Mouse (Mus musculus): ENCODE results near the gene Lcn11.

The Lcn11 gene

DNA sequence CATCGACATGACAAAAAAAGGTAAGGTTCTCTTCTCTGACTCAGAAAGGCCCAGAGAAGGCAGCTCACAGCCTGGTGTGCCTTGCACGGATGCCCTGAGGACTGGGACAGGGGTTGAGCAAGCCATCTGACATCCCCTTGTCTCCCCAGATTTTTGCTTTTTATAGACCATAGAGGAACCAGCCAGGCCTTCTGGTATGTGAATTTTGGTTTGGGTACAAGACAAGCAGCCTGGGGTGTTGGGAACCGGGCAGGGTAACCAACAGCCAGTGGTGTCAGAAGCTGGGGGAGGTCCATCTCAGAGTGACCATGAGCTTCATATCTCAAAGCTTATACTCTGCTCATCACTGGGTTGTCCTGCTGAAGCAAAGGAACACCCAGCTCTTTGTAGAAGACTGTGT lies 47.9 kb downstream of the Lcn11 start:
- DNase-seq (ENCODE audit: low read depth in 1 of 2, low spot score in 2 of 2), result no peak

DNA sequence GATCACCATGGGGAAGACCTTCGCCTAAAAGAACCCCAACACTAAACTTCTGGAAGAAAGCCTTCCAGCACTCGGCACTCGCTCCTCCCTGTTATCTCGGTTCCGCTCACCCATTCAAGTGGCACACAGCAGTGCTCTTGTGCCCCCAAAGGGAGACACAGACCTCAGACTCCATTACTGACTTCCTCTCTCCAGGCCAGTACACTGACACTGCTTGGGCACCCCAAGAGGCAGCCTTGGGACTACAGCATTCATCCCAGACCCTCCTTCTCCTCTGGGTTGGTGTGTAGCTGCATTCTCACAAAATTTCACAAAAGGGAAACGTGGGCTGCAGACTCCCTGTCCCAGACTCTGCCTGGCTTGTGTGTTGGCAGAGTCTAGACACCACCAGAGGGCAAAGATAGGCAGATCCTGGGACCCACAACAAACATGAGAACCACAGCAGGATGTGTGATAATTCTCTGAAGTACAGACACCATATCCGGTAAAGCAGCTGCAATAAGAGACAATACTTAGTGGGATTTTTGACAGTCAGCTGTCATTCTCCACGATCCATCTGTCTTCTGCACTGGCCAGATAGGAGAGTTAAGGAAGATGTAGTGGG lies 51.6 kb downstream of the Lcn11 start:
- DNase-seq (ENCODE audit: low read depth in 1 of 2, low spot score in 2 of 2), result no peak
